Mouse (Mus musculus) hematopoietic stem cell, adult 5-6 weeks (primary cell): Measurements from ENCODE around the gene Tctn1. TPM values are rescaled to one million over a fixed set of nuclear protein-coding genes. Genes with fewer than 3 reads are reported as not detected.
A peak's percentile ranks its signal among the peaks of the same experiment; 100 is the strongest.

Experiments used
- ATAC-seq, 2 experiments: fragments of 125-278 bp in 1 of 2; replicated peaks in 1 of 2; 2 replicates each; pipeline ENCODE4 v1.8.0; 2016 to 2017; ENCODE audit warnings: inconsistent platforms in 2 of 2, mild to moderate bottlenecking in 2 of 2, moderate number of reproducible peaks in 2 of 2, low read depth in 1 of 2, moderate TSS enrichment in 1 of 2; ENCODE audit not compliant: low FRiP score in 2 of 2, poor library complexity in 2 of 2, severe bottlenecking in 2 of 2, insufficient read depth in 1 of 2, low TSS enrichment in 1 of 2
- total RNA-seq: library from RNA; stranded (forward); fragments of 172-1452, 232-1000 nt; gene quantifications from 2 replicates; pipeline ENCODE4 v1.2.3, GENCODE M21; 2017

The Tctn1 gene
- total RNA-seq, 1 experiment from 2014 or later = 12.2 TPM

DNA sequence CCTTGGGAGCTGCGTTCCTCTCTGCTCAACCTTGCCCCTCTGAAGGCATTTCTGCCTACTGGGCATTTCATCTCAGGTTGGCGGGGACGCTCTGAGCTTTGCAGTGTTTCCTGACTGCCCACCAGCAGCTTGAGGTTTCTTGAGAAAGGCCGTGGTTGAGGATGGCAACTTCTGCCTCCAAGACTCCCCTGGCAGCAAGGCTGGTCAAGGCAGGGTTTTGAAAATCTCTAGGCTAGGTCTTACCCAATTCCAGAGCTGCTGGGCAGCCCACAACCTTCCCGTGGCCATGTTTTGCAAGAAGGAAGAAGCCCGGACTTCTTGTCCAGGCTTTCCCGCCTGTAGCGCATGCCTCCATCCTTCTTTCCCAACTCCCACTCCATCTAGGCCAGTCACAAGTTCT is 53.4 kb downstream of the Tctn1 start:
- ATAC-seq = peak in 1 of 2 experiments; percentile 37; a peak in 1 of 4 replicates

- ATAC-seq = peak; percentile 40 to 63
Observed at GRCm38 (mm10) chr5:122209591-122210368, 54.5 kb downstream of the Tctn1 start.

DNA sequence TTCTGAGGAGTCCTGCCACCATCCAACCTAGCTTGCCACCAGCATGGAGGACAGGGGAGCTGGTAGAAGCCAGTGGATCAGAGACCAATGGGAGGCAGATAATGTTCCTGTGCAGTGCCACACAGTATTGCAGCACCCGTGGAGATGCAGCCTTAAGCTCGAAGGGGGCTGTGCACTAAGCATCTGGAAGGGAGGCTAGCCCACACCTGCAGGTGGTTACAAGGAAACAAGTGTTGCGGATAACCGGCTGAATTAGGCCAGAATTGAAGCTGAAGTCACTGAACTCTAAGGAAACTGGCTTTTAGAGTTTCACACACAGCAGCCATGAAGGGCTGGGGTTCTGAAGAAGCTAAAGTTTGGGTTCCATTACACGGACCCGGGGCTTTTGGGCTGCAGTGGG is 55.4 kb downstream of the Tctn1 start:
- no peak for ATAC-seq

DNA sequence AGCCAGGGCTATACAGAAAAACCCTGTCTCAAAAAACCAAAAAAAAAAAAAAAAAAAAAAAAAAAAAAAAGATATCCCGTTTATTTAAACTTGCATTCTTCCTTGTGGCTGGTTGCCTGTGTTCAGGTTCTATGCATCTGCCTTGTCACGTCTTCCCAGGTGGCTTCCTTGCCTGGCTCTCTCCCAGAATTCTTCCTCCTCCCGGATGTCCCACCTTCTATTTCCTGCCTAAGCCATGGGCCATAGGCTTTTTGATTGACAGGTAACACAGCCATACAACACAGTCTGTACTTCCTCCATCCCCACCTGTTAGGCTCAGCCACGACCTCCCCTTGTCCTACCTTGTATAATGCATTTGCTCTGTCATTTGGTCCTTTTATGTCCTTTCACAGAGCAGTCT is 57.8 kb downstream of the Tctn1 start, which contains the start of gene Hvcn1:
Gene Hvcn1, plus strand, starts transcription at position 330 of the 400 bp plus-strand sequence.
- ATAC-seq = no peak

DNA sequence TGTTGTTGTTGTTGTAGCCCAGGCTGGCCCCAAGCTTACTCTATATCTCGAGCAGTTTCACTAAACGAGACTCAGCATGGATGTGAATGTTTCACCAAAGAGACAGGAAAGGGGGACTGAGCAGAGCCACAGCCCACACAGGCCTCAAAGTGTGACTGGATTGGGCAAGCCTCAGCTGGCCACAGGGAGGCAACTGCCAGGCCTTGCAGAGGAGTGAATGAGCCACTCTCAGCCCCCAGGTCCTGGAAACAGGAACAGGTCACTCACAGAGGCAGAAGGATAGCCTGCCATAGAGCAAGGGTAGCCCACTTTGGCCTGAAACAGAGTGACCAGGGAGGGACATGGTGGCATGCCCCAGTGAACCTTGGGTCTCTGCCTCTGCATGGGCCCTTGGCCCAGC is 60.1 kb downstream of the Tctn1 start:
- peak; percentile 27 to 43; a peak in 1 of 4 replicates for ATAC-seq

DNA sequence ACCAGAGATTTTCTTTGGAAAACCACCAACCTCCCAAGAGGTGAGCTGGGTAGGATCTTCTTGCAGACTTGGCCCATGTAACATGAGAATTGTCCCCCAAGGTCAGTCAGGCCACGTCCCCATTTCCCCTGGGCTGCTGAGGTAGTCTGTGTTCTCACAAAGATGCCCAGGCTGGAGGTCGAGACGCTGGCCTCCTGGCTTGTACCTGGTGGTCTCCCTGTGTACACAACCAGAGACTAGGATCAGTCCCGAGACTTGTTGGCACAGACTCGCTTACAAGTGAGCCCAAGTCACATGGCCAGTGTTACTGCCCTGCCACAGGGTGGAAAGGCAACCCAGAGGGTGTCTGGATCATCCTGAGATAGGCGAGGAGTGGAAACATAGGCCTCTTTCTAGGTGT is 62.4 kb downstream of the Tctn1 start:
- no peak for ATAC-seq

DNA sequence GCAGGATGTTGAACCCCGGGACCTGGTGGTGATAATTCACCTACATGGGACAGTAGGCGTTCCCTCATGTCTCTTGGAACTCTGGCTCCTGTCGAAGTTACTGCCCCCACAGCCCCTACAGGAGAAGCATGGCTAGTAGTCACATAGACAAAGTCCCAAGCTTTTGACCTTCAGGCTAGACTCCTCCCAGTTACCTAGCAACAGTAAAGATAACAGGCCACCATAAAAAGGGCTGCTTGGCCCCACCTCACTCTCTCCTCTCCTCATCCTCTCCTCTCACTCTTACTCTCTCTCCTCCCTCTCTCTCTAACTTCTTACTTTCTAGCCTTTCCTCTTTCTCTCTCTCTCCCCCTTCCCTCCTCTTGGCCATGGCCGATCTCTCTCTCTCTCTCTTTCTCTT is 63.4 kb downstream of the Tctn1 start:
- ATAC-seq = no peak

GRCm38 (mm10) chr5:122192347-122192746 is 71.9 kb downstream of the Tctn1 start:
- ATAC-seq = no peak

DNA sequence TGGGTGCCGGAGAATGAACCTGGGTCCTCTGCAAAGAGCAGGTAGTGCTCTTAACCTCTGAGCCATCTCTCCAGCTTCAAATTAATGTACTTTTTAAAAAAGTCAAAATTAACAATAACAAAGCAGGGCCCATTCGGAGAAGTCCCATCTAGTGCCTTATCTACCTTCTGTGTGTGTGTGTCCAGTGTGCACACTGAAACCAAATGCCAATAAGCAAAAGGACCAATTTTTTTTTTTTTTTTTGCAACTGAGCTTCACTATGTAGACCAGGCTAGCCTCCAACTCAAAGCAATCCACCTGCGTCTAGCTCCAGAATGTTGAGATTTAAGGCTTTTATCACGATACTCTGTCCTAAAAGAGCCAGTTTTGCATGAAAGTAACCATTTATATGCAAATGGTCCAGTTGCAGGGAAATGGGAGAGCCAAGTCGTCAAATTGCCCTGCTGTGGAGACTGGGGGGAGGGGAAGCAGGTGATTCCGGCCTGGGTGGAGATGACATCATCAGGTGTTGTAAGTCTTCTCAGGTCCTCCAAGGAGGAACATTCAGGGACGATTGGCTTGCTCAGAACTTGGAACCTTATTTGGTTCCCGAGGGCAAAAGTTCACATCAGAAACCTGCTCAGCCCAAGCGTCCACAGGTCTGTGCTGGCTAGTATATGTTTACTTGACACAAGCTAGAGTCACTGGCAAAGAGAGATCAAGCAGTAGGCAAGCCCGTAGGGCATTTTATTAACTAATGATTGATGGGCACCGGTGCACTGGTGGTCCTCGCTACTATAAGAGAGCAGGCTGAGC is 72.8 kb downstream of the Tctn1 start:
- no peak for ATAC-seq

DNA sequence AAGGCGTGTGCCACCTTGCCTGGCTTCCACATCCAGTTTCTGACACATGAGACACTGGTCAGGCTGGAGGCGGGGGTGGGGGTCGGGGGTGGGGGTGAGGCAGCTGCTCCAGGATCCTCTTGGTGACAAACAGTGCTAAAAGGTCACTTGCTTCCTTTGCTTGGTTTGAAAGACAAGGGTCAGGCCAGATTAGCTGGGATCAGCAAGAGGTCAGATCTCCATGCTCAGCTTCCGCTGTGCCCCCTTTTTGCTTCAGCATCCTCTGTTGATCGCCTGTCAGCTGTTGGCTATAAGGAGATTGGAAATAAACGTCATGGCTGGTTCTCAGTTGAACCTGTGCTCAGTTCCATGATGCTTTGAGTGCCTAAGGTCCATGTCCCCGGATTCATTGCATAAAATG is 73.8 kb downstream of the Tctn1 start:
- no peak for ATAC-seq

DNA sequence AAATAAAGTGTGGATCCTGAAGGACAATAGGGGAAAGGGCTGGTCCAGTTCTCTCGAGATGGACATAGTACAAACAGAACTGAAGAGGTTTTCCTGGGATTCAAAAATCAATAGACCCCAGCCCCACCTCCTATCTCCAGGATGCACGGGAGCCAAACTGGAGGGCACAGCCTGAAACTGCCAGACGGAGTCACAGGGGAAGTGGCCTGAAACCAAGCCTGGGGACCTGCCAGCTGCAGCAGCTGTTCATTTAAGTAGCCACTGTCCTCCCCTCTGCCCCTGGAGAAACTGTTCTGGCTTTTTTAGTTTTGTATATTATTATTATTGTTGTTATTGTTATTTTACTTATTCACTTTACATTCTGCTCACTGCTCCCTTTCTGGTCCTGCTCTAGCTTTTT is 75.1 kb downstream of the Tctn1 start:
- ATAC-seq = no peak

Other genes with a start within 250 kb of the Tctn1 start
- not detected in 2 replicates for gene Cux2, start 214.4 kb downstream of the Tctn1 start, total RNA-seq
- 3.9 TPM in 1 of 2 replicates, not detected in the other for gene Myl2, start 163.5 kb downstream of the Tctn1 start, total RNA-seq
- 0.20 and 1.0 TPM in 2 replicates for gene Ccdc63, start 123.6 kb downstream of the Tctn1 start, total RNA-seq
- 202 and 213 TPM in 2 replicates for gene Ppp1cc, start 106.2 kb downstream of the Tctn1 start, total RNA-seq
- 9.6 and 26.1 TPM in 2 replicates for gene Hvcn1, start 57.7 kb downstream of the Tctn1 start, total RNA-seq
- gene Pptc7, start 19.9 kb upstream of the Tctn1 start, total RNA-seq = 18.0 and 20.8 TPM in 2 replicates
- 14.4 and 24.3 TPM in 2 replicates for gene Rad9b, start 89.8 kb upstream of the Tctn1 start, total RNA-seq
- 57.3 and 63.2 TPM in 2 replicates for gene Vps29, start 89.9 kb upstream of the Tctn1 start, total RNA-seq
- gene Gpn3, start 107.4 kb upstream of the Tctn1 start, total RNA-seq = 36.6 and 50.0 TPM in 2 replicates
- 45.0 and 52.0 TPM in 2 replicates for gene Fam216a, start 107.9 kb upstream of the Tctn1 start, total RNA-seq
- 691 and 855 TPM in 2 replicates for gene Arpc3, start 127.4 kb upstream of the Tctn1 start, total RNA-seq
- 38.1 and 50.9 TPM in 2 replicates for gene Anapc7, start 157.2 kb upstream of the Tctn1 start, total RNA-seq
- 84.5 and 95.1 TPM in 2 replicates for gene Atp2a2, start 237.8 kb upstream of the Tctn1 start, total RNA-seq